Mouse (Mus musculus): ENCODE data around the gene Serpinb6a. TPM values are rescaled to one million over a fixed set of nuclear protein-coding genes. Genes with fewer than 3 reads are reported as not detected.

The Serpinb6a gene
- polyA plus RNA-seq, 1 experiment from 2014 or later, result 41.8 TPM

- WGBS, result 85% methylated on average over 3 of the region's 3 CpGs
- H3K4me2 ChIP-seq (ENCODE audit: low read depth, severe bottlenecking), result no peak overlapping the region
- no peak overlapping the region for H3K9ac ChIP-seq (ENCODE audit: low read length)
- no peaks in the 10 kb centered on the region for H3K9me3 ChIP-seq (ENCODE audit: control insufficient read depth, low read length)
- DNase-seq (ENCODE audit: low spot score), result no peak
- no peaks in the 10 kb centered on the region for H3K36me3 ChIP-seq (ENCODE audit: control insufficient read depth, insufficient read depth, low read length)
- H3K4me1 ChIP-seq (ENCODE audit: control insufficient read depth, insufficient read depth, low read length), result peaks cover 5% of the 10 kb centered on the region
- no peak overlapping the region for H3K27ac ChIP-seq (replicated peaks; ENCODE audit: low read depth, low read length)
- ATAC-seq (ENCODE audit: insufficient number of reproducible peaks, low FRiP score, low TSS enrichment, low read depth), result no peak
- no peak overlapping the region for H3K4me3 ChIP-seq (ENCODE audit: low read depth, low read length)
- H3K27me3 ChIP-seq (ENCODE audit: control insufficient read depth, insufficient read depth, low read length), result no peaks in the 10 kb centered on the region
These were observed 37.5 kb upstream of the Serpinb6a start for GRCm38 (mm10) chr13:34040091-34040490.

- WGBS, result 39% methylated on average over 8 of the region's 8 CpGs
These were observed 36.3 kb upstream of the Serpinb6a start for GRCm38 (mm10) chr13:34038901-34039341.

GRCm38 (mm10) chr13:34038056-34038432 is 35.5 kb upstream of the Serpinb6a start:
- H3K36me3 ChIP-seq (ENCODE audit: control insufficient read depth, insufficient read depth, low read length), result no peaks in the 10 kb centered on the region
- peak overlapping the region; percentile 69 for H3K4me2 ChIP-seq (ENCODE audit: low read depth, severe bottlenecking)
- H3K9ac ChIP-seq (ENCODE audit: low read length), result peak overlapping the region; percentile 94
- H3K9me3 ChIP-seq (ENCODE audit: control insufficient read depth, low read length), result no peaks in the 10 kb centered on the region
- no peak for DNase-seq (ENCODE audit: low spot score)
- peak overlapping the region; percentile 69 for H3K4me3 ChIP-seq (ENCODE audit: low read depth, low read length)
- no peak for ATAC-seq (ENCODE audit: insufficient number of reproducible peaks, low FRiP score, low TSS enrichment, low read depth)
- H3K27me3 ChIP-seq (ENCODE audit: control insufficient read depth, insufficient read depth, low read length), result no peaks in the 10 kb centered on the region
- H3K4me1 ChIP-seq (ENCODE audit: control insufficient read depth, insufficient read depth, low read length), result peaks cover 5% of the 10 kb centered on the region
- 0 out of 2 replicates have a peak overlapping the region, but pooled peaks have one; percentile 69 for H3K27ac ChIP-seq (replicated peaks; ENCODE audit: low read depth, low read length)
- WGBS, result 57% methylated on average over 5 of the region's 5 CpGs

More at GRCm38 (mm10) chr13:34038901-34039341, 36.3 kb upstream of the Serpinb6a start:
- Histone ChIP-seq H3K4me2 (ENCODE audit: low read depth, severe bottlenecking) (peak overlapping the region; percentile 19; the same call in 1 of the 2 replicates), H3K9me3 (ENCODE audit: control insufficient read depth, low read length) (no peaks in the 10 kb centered on the region), H3K36me3 (ENCODE audit: control insufficient read depth, insufficient read depth, low read length) (no peaks in the 10 kb centered on the region), H3K4me1 (ENCODE audit: control insufficient read depth, insufficient read depth, low read length) (peaks cover 5% of the 10 kb centered on the region), H3K4me3 (ENCODE audit: low read depth, low read length) (no peak overlapping the region), H3K9ac (ENCODE audit: low read length) (no peak overlapping the region), H3K27me3 (ENCODE audit: control insufficient read depth, insufficient read depth, low read length) (no peaks in the 10 kb centered on the region), H3K27ac (replicated peaks; ENCODE audit: low read depth, low read length) (no peak overlapping the region)
- peak; percentile 28 for DNase-seq (ENCODE audit: low spot score)
- no peak for ATAC-seq (ENCODE audit: insufficient number of reproducible peaks, low FRiP score, low TSS enrichment, low read depth)

- Histone ChIP-seq H3K9me3 (ENCODE audit: control insufficient read depth, low read length) (no peaks in the 10 kb centered on the region), H3K27ac (replicated peaks; ENCODE audit: low read depth, low read length) (peak within 1 kb of the TSS; percentile 69; the same call in 1 of the 2 replicates), H3K36me3 (ENCODE audit: control insufficient read depth, insufficient read depth, low read length) (no peaks in the 10 kb centered on the region; the same call in 1 of the 2 replicates), H3K9ac (ENCODE audit: low read length) (peak within 1 kb of the TSS; percentile 94), H3K27me3 (ENCODE audit: control insufficient read depth, insufficient read depth, low read length) (no peaks in the 10 kb centered on the region), H3K4me2 (ENCODE audit: low read depth, severe bottlenecking) (peak within 1 kb of the TSS; percentile 69), H3K4me1 (ENCODE audit: control insufficient read depth, insufficient read depth, low read length) (peaks cover 5% of the 10 kb centered on the region), H3K4me3 (ENCODE audit: low read depth, low read length) (peak within 1 kb of the TSS; percentile 69)
- DNase-seq (ENCODE audit: low spot score), result peak; percentile 92
- ATAC-seq (ENCODE audit: insufficient number of reproducible peaks, low FRiP score, low TSS enrichment, low read depth), result peak; percentile 92
- under 1% methylated on average over 37 of the region's 37 CpGs for WGBS
These were observed 34.8 kb upstream of the Serpinb6a start, which contains the start of gene Bphl for GRCm38 (mm10) chr13:34037172-34038055. TSS of gene Bphl (plus strand) at chr13:34037597.

- DNase-seq (ENCODE audit: low spot score) (no peak), ATAC-seq (ENCODE audit: insufficient number of reproducible peaks, low FRiP score, low TSS enrichment, low read depth) (no peak)
- H3K27me3 ChIP-seq (ENCODE audit: control insufficient read depth, insufficient read depth, low read length), result no peaks in the 10 kb centered on the region
- no peak overlapping the region for H3K4me2 ChIP-seq (ENCODE audit: low read depth, severe bottlenecking)
- H3K4me3 ChIP-seq (ENCODE audit: low read depth, low read length), result no peak overlapping the region
- H3K4me1 ChIP-seq (ENCODE audit: control insufficient read depth, insufficient read depth, low read length), result peaks cover 5% of the 10 kb centered on the region
- H3K9me3 ChIP-seq (ENCODE audit: control insufficient read depth, low read length), result no peaks in the 10 kb centered on the region
- no peak overlapping the region for H3K27ac ChIP-seq (replicated peaks; ENCODE audit: low read depth, low read length)
- H3K36me3 ChIP-seq (ENCODE audit: control insufficient read depth, insufficient read depth, low read length), result no peaks in the 10 kb centered on the region; the same call in 1 of the 2 replicates
- no peak overlapping the region for H3K9ac ChIP-seq (ENCODE audit: low read length)
- 86% methylated on average over 5 of the region's 5 CpGs for WGBS
These were observed 34.1 kb upstream of the Serpinb6a start for GRCm38 (mm10) chr13:34036726-34037125.

GRCm38 (mm10) chr13:34035424-34035823 is 32.8 kb upstream of the Serpinb6a start:
- 85% methylated on average over 3 of the region's 3 CpGs for WGBS
- H3K4me3 ChIP-seq (ENCODE audit: low read depth, low read length), result no peak overlapping the region
- DNase-seq (ENCODE audit: low spot score), result no peak
- no peaks in the 10 kb centered on the region; the same call in 1 of the 2 replicates for H3K36me3 ChIP-seq (ENCODE audit: control insufficient read depth, insufficient read depth, low read length)
- H3K4me2 ChIP-seq (ENCODE audit: low read depth, severe bottlenecking), result no peak overlapping the region
- H3K9me3 ChIP-seq (ENCODE audit: control insufficient read depth, low read length), result no peaks in the 10 kb centered on the region
- no peaks in the 10 kb centered on the region for H3K27me3 ChIP-seq (ENCODE audit: control insufficient read depth, insufficient read depth, low read length)
- H3K9ac ChIP-seq (ENCODE audit: low read length), result no peak overlapping the region
- peaks cover 5% of the 10 kb centered on the region for H3K4me1 ChIP-seq (ENCODE audit: control insufficient read depth, insufficient read depth, low read length)
- no peak overlapping the region for H3K27ac ChIP-seq (replicated peaks; ENCODE audit: low read depth, low read length)
- no peak for ATAC-seq (ENCODE audit: insufficient number of reproducible peaks, low FRiP score, low TSS enrichment, low read depth)

GRCm38 (mm10) chr13:34032041-34032440 is 29.4 kb upstream of the Serpinb6a start:
- Histone ChIP-seq H3K27ac (replicated peaks; ENCODE audit: low read depth, low read length) (no peak overlapping the region), H3K4me1 (ENCODE audit: control insufficient read depth, insufficient read depth, low read length) (no peaks in the 10 kb centered on the region; the same call in 1 of the 2 replicates), H3K4me2 (ENCODE audit: low read depth, severe bottlenecking) (no peak overlapping the region), H3K27me3 (ENCODE audit: control insufficient read depth, insufficient read depth, low read length) (no peaks in the 10 kb centered on the region), H3K36me3 (ENCODE audit: control insufficient read depth, insufficient read depth, low read length) (peaks cover 2% of the 10 kb centered on the region; the same call in 1 of the 2 replicates), H3K9me3 (ENCODE audit: control insufficient read depth, low read length) (no peaks in the 10 kb centered on the region), H3K4me3 (ENCODE audit: low read depth, low read length) (no peak overlapping the region), H3K9ac (ENCODE audit: low read length) (no peak overlapping the region)
- DNase-seq (ENCODE audit: low spot score), result no peak
- 83% methylated on average over 2 of the region's 2 CpGs for WGBS
- no peak for ATAC-seq (ENCODE audit: insufficient number of reproducible peaks, low FRiP score, low TSS enrichment, low read depth)

GRCm38 (mm10) chr13:34021998-34022397 is 19.4 kb upstream of the Serpinb6a start:
- Histone ChIP-seq H3K36me3 (ENCODE audit: control insufficient read depth, insufficient read depth, low read length) (peaks cover 3% of the 10 kb centered on the region; the same call in 1 of the 2 replicates), H3K9ac (ENCODE audit: low read length) (no peak overlapping the region), H3K27ac (replicated peaks; ENCODE audit: low read depth, low read length) (no peak overlapping the region), H3K4me1 (ENCODE audit: control insufficient read depth, insufficient read depth, low read length) (no peaks in the 10 kb centered on the region), H3K4me3 (ENCODE audit: low read depth, low read length) (no peak overlapping the region), H3K9me3 (ENCODE audit: control insufficient read depth, low read length) (no peaks in the 10 kb centered on the region), H3K27me3 (ENCODE audit: control insufficient read depth, insufficient read depth, low read length) (no peaks in the 10 kb centered on the region), H3K4me2 (ENCODE audit: low read depth, severe bottlenecking) (no peak overlapping the region)
- 89% methylated on average over 2 of the region's 2 CpGs for WGBS
- DNase-seq (ENCODE audit: low spot score), result no peak
- ATAC-seq (ENCODE audit: insufficient number of reproducible peaks, low FRiP score, low TSS enrichment, low read depth), result no peak

Data from limb, embryonic 11.5 days (tissue).